Mouse (Mus musculus) liver, embryonic 14.5 days (tissue): ENCODE results near the gene Ap2m1.

ENCODE experiments used
- CTCF ChIP-seq: IDR thresholded peaks from 2 replicates; pipeline ENCODE4 v1.5.1; 2016; ENCODE audit warnings: antibody characterized with exemption, low read depth, control low read depth
- EP300 ChIP-seq: IDR thresholded peaks from 2 replicates; pipeline ENCODE4 v1.6.1; 2016; ENCODE audit warnings: antibody characterized with exemption, low read depth

DNA sequence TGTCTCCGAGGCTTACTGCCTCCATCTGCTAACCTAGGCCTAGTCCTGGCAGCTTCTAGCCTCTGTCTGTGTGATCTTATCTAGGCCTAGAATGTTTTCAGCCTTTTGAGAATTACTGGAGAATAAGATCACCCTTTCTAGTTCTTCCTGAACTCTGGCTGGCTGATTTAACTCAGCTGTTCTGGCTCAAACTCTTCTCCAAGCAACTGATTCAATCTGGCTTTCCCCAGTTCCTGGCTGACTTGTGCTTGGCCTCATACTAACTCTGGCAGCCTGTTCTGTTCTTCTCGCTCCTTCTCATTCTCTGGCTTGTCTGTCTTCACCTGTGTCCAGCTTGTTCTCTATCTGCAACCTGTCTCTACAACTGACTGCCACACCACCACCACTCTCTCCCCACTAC is 44.0 kb upstream of the Ap2m1 start:
- TF ChIP-seq CTCF (no peak), EP300 (no peak)
